Mouse (Mus musculus): ENCODE measurements around the gene 1700018B08Rik. TPM values are rescaled to one million over a fixed set of nuclear protein-coding genes. Genes with fewer than 3 reads are reported as not detected.

1700018B08Rik gene
- total RNA-seq (2023), result under 1 TPM in 1 of 2 experiments, not detected in 1; 0.71 TPM

GRCm38 (mm10) chr8:121544276-121544785, at the start of gene 1700018B08Rik:
TSS of gene 1700018B08Rik (minus strand) at chr8:121544320.

GRCm38 (mm10) chr8:121590203-121591177, 46.4 kb upstream of the 1700018B08Rik start, which contains the start of gene Map1lc3b:
TSS of gene Map1lc3b (plus strand) at chr8:121590361.

GRCm38 (mm10) chr8:121578676-121579451, 34.7 kb upstream of the 1700018B08Rik start, which contains the start of gene Fbxo31:
TSS of gene Fbxo31 (minus strand) at chr8:121578806.

Other genes starting within 250 kb of the 1700018B08Rik start
- 10 to 100 TPM; 18.0 to 23.1 TPM for gene Fbxo31, start 34.5 kb upstream of the 1700018B08Rik start, total RNA-seq (2023)
- 100 to 1,000 TPM; 211 to 259 TPM for gene Map1lc3b, start 46.0 kb upstream of the 1700018B08Rik start, total RNA-seq (2023)
- gene Zcchc14, start 108.6 kb upstream of the 1700018B08Rik start, total RNA-seq (2023), result not detected
- gene Jph3, start 185.3 kb upstream of the 1700018B08Rik start, total RNA-seq (2023), result not detected